Mouse (Mus musculus) urinary bladder, postnatal 14 days (tissue): ENCODE results near the gene Rab11a.
"Not testable (repeated sequence)": the region's sequence is repeated elsewhere in the genome, so short reads cannot be mapped to it uniquely, and the experiment has no call there.

Experiments
- DNase-seq: peaks from one replicate; pipeline ENCODE4 v3.0.0; 2021; ENCODE audit warnings: low spot score

Gene Rab11a

DNA sequence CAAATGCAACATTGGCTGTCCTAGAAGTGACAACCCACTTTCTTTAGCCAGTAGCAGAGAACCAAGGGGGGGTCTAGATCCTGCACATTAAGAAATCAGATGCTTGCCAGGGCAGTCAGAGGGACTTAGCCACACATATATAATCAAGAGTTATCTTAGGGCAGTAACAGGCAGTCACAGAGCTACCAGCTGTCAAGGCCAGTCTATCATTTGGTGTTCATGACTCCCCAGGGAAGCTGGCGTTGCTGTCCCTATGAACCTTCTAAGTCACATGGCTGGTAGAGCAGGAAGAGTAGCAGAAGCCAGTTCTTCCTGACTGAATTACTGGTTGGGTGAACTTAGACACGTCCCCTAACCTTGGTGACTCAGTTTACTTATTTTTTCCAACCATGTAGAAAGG lies 44.5 kb downstream of the Rab11a start:
- DNase-seq: no peak

DNA sequence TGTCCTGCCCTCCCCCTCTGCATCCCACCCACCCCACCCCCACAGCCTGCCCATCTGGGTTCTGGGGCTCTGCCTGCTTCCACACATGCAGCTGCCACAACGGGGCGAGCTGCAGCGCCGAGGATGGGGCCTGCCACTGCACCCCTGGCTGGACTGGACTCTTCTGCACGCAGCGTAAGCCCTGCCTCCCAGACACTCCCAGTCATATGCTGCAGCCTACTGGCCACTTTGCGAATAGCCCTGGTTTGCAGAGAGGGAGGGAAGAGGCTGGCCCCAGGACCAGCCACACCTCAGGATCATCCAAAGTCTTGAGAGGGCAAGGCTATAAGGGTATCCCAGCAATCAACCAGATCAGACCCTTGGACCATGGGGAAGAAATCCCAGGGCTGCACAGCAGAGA lies 46.4 kb downstream of the Rab11a start:
- DNase-seq: peak; percentile 56

DNA sequence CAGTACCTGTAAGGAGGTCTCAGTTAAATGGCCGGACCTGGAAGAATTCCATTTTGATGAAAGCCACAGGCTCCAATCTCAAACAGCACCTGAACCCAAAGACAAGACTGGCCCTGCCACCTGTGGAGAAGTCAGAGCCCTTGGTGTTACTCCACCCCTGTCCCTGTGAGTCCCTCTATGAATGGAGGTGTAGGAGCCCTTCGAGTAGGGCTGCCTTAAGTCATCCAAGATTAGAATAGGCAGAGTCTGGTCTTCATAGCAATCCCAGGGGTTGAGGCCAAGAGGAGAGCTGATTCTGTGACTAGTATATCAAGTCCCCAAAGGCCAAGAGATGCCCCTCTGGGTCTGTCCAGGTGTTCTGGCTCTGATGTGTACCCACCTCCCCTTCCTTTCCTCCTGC lies 46.8 kb downstream of the Rab11a start:
- no peak for DNase-seq

DNA sequence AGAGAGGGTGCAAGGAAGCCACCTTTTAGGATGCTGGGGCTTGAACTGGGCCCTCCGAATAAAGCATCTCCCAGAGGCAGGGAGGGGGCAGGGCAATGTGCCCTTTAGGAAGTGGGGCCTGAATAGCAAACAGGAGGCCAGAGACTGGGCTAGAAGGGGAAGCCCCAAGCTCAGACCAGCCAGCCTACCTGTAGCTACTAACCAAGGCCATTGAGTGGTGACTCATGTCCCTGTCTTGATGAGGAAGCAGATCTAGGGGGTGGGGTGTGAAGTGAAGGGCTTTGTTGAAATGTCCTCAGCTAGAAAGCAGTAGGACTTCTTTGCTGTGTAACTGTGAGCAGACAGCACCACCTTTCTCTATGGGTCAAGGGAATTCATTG lies 49.6 kb downstream of the Rab11a start:
- peak; percentile 23 for DNase-seq

DNA sequence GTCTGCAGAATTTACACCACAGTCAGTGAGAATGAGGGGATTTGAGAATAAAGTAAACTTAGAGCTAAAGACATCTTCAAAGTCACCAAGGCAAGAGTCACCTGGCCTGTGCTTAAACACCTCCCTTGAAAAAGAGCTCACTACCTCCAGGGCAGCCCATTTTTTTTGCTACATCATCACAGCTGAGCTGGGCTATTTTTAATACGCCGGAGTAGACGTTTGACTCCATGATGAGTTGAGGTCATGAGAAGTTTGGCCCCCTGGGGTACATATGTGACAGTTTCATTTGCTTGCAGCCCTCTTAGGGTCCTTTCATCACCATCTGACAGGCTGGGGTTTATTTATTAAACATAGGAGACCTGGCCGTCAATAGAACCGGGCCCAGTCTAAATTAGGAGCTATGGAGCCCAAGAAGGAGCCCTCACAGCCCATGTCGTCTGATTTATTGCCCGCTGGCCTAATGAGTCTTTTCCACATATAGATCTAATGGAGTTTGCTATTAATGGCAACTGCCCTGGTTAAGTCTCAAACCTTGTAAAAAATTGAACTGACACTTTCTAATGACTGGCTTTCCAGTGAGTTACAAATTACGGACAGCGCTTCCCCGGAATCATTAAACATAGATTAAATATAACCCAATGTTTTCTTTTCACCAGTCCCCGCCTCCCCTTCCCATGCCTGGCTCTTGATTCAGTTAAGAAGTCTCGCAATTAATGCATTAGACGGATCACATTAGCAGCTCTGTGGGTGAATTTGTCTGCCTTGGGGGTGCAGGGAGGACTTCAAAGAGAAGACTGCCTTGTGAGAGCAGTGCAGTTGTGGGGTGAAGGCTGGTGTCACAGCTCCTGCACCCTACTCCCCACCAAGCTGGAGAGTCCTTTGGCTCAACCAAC lies 50.2 kb downstream of the Rab11a start:
- no peak for DNase-seq

DNA sequence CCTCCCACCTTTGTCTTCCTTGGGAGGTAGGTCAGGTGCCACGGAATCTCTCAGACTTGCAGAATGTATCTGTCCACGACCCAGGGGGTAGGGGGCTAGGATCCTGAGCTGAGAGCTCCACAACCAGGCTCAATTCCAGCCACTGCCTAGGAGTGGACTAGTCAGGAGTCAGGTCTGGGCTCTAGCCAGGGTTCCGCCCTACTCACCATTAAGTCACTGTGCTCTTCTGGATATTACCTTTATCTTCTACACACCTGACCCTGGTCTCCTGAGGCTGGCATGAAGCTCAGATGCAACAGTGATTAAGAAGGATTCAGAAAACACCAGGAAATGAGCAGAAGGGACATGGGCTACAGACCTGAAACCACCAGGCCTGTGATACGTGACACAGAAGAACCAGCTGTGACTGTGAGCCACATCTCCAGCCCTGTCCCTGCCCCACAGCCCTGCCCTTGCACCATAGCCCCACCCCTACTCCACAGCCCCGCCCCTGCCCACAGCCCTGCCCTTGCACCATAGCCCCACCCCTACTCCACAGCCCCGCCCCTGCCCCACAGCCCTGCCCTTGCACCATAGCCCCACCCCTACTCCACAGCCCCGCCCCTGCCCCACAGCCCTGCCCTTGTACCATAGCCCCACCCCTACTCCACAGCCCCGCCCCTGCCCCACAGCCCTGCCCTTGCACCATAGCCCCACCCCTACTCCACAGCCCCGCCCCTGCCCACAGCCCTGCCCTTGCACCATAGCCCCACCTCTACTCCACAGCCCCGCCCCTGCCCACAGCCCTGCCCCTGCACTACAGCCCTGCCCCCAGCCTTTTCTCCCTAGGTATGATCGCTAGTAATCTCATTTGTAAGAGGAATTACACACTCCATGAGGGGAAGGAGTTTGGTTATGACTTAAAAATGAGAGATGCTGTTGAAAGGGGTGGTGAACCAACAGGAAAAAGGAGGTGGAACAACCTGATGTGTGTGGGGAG lies 65.9 kb downstream of the Rab11a start:
- not testable (repeated sequence) for DNase-seq

DNA sequence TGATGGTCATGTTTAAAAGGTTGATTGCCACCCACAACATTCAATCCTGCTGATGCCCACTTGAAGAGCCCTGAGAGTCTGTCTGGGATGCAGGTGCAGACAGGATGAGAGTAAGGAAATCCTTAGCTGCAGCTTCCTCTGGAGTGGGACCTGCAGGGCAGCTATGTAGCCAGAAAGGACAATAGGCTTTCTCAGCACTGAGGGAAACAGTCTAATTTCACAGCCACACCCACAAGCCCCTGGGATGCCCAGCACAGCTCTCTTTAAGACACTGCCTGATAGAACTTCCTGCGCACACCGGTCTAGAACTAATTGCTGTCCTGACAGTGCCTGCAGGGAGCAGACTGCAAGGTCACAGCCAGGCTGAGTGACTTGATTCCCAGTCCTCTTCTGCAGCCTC lies 69.6 kb downstream of the Rab11a start:
- no peak for DNase-seq

DNA sequence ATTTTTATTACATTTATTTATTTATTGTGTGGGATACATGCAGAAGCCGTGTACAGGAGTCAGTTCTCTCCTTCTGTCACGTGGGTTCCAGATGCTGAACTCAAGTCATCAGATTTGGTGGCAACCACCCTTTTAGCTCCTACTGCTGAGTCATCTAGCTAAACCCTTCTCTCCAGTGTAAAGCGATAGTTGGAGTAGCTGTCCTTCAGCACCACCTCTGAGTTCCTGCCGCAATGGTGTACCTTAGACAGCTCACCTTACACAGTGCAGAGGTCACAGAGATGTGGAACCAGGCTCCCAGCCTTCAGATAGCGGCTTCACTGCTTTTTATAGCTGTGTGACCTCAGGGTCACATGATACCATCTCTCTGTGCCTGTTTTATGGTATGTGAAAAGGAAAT lies 70.0 kb downstream of the Rab11a start:
- peak; percentile 34 for DNase-seq

DNA sequence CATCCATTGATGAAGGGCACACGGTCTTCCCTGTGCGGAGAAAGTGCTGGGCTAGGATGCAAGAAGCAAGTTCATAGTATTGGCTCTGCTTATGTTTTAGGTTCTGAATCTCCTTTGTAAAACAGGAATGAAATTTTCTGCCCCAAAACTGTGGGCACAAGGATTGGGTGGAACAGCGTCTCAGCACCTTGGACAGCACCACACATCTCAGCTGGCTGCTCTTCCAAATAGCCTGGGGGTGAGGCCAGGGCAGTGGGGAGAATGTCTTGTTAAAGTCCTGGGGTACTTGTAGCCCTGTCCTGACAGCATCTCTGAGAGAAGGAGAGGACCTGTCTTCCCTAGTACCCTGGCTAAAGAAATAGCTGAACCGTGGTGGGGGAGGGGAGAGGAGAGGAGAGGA lies 71.0 kb downstream of the Rab11a start:
- DNase-seq: peak; percentile 19
